Mouse (Mus musculus): ENCODE measurements around the gene Actn1.

Actn1 gene

GRCm38 (mm10) chr12:80132250-80133003 is 127.7 kb downstream of the Actn1 start:
- DNase-seq, result peak; percentile 83

DNA sequence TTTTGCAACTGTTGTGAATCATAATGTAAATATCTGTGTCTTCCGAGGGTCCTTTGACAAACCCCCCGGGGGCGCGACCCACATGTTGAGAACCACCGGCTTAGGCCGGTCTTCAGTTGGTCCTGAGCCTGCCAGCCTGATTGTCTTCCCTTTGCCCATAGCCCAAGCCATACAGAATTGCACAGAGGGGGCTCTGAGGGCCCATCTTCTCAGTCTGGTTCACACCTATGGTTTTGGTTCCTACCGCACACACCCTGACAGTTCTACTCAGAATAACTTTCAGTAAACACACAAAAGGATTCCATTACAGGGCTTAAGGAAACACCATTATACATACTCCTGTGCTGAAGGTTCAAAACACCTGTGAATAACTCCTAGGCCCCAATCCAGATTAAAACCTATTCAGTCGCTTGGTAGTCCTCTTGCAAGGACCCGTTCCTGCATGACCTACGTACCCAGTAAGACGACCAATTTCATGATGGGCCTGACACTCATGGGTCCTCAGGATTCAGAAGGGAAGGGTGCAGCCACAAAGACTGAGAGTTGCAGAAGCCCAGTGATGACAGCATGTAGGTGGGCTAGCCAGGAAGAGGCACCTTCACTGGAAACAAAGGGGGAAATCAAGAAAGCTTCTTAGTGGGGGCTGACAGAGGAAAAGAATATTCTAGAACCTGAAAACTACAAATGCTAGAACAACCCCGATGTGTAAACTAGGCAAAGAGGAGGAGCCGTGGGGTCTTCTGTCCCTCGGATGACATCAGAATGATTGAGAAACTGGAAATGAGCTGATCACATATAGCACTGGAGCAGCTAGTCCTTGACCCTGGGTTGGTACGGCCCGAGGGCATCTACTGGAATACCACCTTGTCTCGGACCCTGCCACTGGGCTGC is 128.6 kb downstream of the Actn1 start:
- DNase-seq, result no peak

GRCm38 (mm10) chr12:80130558-80131358 is 129.4 kb downstream of the Actn1 start:
- no peak for DNase-seq

DNA sequence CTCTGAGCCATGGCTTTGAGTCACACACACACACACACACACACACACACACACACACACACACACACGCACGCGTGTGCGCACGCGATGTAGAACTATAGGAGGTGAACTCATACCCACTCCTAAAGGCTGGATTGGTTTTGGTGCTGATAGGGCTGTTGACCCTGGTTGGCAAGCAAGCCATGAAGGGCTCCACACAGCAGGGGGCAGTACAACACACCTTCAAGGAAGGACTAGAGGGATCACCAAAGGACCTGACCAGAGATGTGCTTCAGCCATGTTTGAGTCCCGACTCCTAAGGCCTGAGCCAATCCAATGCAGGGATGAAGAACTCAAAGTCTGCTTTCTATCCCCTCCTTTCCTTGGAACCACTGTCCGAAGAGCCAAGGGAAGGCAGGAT is 130.6 kb downstream of the Actn1 start:
- no peak for DNase-seq

DNA sequence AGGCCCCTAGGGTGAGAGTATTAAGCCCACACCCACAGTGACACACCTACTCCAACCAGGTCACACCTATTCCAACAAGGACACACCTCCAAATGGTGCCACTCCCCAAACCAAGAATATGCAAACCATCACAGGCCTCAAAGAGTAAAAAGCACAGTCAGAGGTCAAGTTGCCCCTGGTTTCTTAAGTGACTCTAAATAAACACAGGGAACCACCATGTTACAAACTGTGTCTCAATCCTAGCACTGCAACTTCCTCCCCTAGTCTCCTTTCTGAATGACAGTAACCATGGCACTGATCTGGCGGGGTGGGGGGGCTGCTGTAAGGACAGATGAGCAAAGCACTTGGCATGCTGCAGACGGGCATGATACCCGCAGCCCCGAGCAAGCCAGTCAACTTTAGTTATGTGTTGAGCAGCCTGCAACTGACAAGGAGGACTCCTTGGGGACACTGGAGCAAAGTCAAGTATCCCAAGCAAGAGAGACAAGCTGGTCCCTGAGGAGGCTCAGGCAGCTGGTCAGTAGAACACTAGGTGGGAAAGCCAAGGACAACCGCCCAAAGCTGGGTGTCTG is 132.9 kb downstream of the Actn1 start:
- no peak for DNase-seq

GRCm38 (mm10) chr12:80125316-80125715 is 134.9 kb downstream of the Actn1 start:
- no peak for DNase-seq

DNA sequence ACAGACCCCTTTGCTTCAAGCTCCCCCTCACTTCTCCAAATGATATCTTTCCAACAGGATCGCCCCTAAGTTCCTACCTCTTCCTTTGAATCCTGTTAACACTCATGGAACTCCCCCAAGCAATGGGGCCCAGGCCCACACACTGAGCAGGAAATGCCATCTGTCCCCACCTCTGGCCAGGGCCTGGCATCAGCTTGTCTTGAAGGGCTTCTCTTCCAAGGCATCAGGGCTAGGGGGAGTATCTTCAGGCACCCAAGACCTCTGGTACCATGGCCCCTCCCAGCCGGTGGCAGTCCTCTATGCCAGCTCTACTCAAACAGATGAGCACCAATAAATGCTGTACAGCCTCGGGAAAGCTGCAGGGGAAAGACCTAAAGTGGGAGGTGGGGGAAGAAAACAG is 135.4 kb downstream of the Actn1 start:
- no peak for DNase-seq

GRCm38 (mm10) chr12:80124211-80124610 is 136.0 kb downstream of the Actn1 start:
- no peak for DNase-seq

DNA sequence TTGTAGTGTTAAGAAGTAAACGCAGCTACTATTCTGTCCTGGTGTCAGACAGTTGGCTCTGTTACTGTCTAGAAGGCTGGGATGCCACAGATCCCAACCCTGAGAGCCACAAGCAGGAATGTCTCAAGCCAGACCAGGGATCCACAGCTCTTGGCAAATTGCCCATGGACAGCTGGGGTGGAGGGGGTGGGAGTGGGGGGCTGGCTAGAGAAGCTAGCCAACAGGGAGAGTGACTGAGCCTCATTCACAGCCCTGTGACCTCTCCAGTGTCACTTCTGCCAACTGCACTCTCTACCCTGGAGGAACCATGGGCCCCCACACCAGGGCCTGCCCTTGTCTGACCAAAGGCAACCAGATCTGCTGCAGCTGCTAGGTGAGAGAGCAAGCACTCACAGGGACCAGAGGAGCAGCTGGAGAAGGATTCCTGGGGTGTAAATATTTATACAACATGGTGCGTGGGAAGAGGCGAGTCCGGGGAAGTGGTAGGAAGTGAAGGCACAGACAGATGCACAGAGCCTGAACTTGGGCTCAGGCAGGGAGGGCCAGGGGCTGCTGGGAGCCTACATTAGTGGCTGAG is 136.9 kb downstream of the Actn1 start:
- DNase-seq, result no peak

DNA sequence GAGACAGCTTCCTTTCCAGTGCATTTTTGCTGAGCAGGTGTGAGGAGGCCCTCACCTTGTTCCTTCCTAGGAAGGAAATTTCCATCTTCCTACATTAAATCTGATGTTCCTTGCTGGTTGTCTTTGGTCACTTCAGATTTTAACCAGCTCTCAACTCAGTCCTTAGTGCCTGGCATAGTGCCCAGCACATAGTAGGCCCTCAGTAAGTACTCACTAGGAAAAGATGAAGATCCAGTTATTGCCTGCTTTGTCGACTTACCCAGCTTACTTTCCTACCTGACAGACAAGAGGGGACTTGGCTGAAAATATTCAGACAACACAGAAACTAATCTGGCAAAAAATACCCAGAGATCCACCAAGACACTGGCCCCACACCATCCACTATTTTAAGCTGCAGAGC is 138.7 kb downstream of the Actn1 start:
- DNase-seq, result no peak

DNA sequence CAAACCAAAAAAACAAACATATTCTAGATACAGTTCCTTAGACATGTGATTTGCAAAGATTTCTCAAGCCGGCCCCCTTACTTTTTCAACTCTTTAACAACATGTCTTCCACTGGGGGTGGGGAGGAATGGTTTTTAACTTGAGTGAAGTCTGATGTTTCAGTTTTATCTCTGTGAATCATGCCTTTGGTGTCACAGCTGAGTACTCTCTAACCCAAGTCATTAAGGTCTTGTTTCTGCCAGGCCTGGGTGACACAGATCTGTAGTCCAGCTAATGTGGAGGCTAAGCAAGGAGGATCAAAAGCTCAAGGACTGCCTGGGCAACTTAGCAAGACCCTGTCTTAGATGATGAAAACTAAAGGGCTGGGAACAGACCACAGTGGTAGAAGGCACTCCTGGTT is 141.6 kb downstream of the Actn1 start:
- DNase-seq, result no peak
